ENCODE assay signal across 28 mouse cellular contexts in the genomic region with DNA sequence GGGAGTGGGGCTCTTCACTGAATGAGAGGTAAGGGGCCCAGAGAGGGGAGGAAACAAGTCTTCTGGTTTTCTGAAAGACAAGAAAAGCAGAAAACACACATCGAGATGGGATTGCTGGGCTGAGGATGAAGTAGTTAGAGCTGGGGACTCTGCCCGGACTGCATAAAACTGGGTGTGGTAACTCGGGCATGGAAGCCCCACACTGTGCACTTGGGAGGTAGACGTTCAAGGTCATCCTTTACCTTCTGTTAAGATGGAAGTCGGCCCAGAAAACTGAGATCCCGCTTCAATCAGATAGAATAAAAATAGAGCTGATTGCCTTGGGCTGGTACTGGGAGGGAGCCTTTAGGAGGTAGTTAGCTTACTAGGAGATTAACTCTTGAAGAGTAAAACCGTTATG.
DNase-seq lines count a peak whose midpoint lies in the region; ATAC-seq lines count a peak whose summit lies in the region.
"Had no signal": no experiment of that assay in that cellular context is flagged by ENCODE, and none has a peak within 500 bp of the region (broad histone marks: within the 10 kb centered on the region; RNA-seq: fewer than 3 reads in every experiment).

No protein-coding gene starts in this region.

- WGBS in midbrain, embryonic 10.5 days, result 83% methylated on average over 7 of the region's 7 CpGs

- H3K36me3 ChIP-seq in midbrain, embryonic 10.5 days, result no peaks in the 10 kb centered on the region
- H3K36me3 ChIP-seq: embryonic facial prominence, embryonic 10.5 days; embryonic facial prominence, embryonic 13.5 days; forebrain, embryonic 12.5 days; forebrain, embryonic 15.5 days; heart, embryonic 12.5 days; heart, embryonic 15.5 days; hindbrain, embryonic 10.5 days; hindbrain, embryonic 13.5 days had no signal

- no peaks in the 10 kb centered on the region for H3K27me3 ChIP-seq in midbrain, embryonic 10.5 days (ENCODE audit: low read depth, poor library complexity, severe bottlenecking)
- H3K27me3 ChIP-seq: embryonic facial prominence, embryonic 13.5 days; forebrain, embryonic 15.5 days; heart, embryonic 12.5 days; heart, embryonic 15.5 days; hindbrain, embryonic 13.5 days had no signal

- peaks cover 12% of the 10 kb centered on the region for H3K4me1 ChIP-seq in midbrain, embryonic 10.5 days
- H3K4me1 ChIP-seq: forebrain, embryonic 15.5 days had no signal

- H3K9me3 ChIP-seq in midbrain, embryonic 10.5 days (replicated peaks), result no peaks in the 10 kb centered on the region
- H3K9me3 ChIP-seq: embryonic facial prominence, embryonic 10.5 days; embryonic facial prominence, embryonic 13.5 days; forebrain, embryonic 12.5 days; forebrain, embryonic 15.5 days; heart, embryonic 12.5 days; heart, embryonic 15.5 days; hindbrain, embryonic 10.5 days; hindbrain, embryonic 13.5 days had no signal

- H3K27ac ChIP-seq in midbrain, embryonic 10.5 days (replicated peaks), result no peak overlapping the region
- H3K27ac ChIP-seq: embryonic facial prominence, embryonic 10.5 days; embryonic facial prominence, embryonic 13.5 days; forebrain, embryonic 12.5 days; forebrain, embryonic 15.5 days; heart, embryonic 15.5 days; hindbrain, embryonic 10.5 days; hindbrain, embryonic 13.5 days had no signal

- DNase-seq in cerebellum, adult 9-11 months, result no peak
- peak; percentile 16 to 33 for DNase-seq in cerebellum, postnatal 25 days
- no peak for DNase-seq in cerebellum, postnatal 36 days
- peak; percentile 81 for DNase-seq in ES-CJ7 (ENCODE audit: low read depth, low spot score)
- DNase-seq in ZHBTc4 (ENCODE audit: low read depth, low spot score), result peak; percentile 72
- DNase-seq in midbrain, embryonic 10.5 days (ENCODE audit: low spot score), result no peak
- DNase-seq: adrenal gland, postnatal 10 days; adrenal gland, postnatal 36 days; cerebellum, adult 11-12 months; cerebellum, adult 8-10 months; embryo, embryonic 11 days; gastrocnemius, postnatal 10 days; gastrocnemius, postnatal 36 days; heart, postnatal 10 days; heart, postnatal 36 days; kidney, adult 2 months had no signal

- H3K4me3 ChIP-seq in midbrain, embryonic 10.5 days, result no peak overlapping the region
- H3K4me3 ChIP-seq: embryonic facial prominence, embryonic 10.5 days; embryonic facial prominence, embryonic 13.5 days; erythroblast, embryonic 14.5 days; forebrain, embryonic 12.5 days; forebrain, embryonic 15.5 days; heart, embryonic 12.5 days; heart, embryonic 15.5 days; hindbrain, embryonic 10.5 days; hindbrain, embryonic 13.5 days had no signal

- peak; percentile 40; the same call in 1 of the 2 replicates for ATAC-seq in cerebellum, adult (ENCODE audit: insufficient number of reproducible peaks, low FRiP score, low TSS enrichment)
- ATAC-seq: forebrain, embryonic 15.5 days; hindbrain, embryonic 16.5 days; intestine, embryonic 16.5 days had no signal

Comparison
In these comparisons a context has a peak if more than half of its experiments do, and no peak if none do; other contexts are left out.
1. DNase-seq: peak in cerebellum, postnatal 25 days (2 of 2), ES-CJ7 (single experiment) and ZHBTc4 (single experiment); none in cerebellum, adult 9-11 months (single experiment), cerebellum, postnatal 36 days (0 of 2) and midbrain, embryonic 10.5 days (single experiment).